Mouse (Mus musculus): ENCODE data around the gene Cep104. TPM values are rescaled to one million over a fixed set of nuclear protein-coding genes. Genes with fewer than 3 reads are reported as not detected.
A peak's percentile ranks its signal among the peaks of the same experiment; 100 is the strongest.

The Cep104 gene
- polyA plus RNA-seq, 1 experiment from 2014 or later = 14.1 TPM

- peak; percentile 78 for ATAC-seq (ENCODE audit: insufficient read depth, low FRiP score, low read depth)
- Histone ChIP-seq H3K9me3 (no peaks in the 10 kb centered on the region), H3K4me2 (peak overlapping the region; percentile 77), H3K9ac (no peak overlapping the region), H3K36me3 (peaks cover 16% of the 10 kb centered on the region), H3K27me3 (replicated peaks) (no peaks in the 10 kb centered on the region), H3K27ac (peak overlapping the region; percentile 75), H3K4me3 (replicated peaks) (peak overlapping the region; percentile 49; the same call in 1 of the 2 replicates), H3K4me1 (peaks cover 37% of the 10 kb centered on the region)
- WGBS = 10% methylated on average over 8 of the region's 8 CpGs
Observed at GRCm38 (mm10) chr4:154023754-154024601, 49.0 kb downstream of the Cep104 start.

GRCm38 (mm10) chr4:154024729-154025521, 49.9 kb downstream of the Cep104 start:
- H3K4me2 ChIP-seq = peak overlapping the region; percentile 77
- H3K9me3 ChIP-seq = no peaks in the 10 kb centered on the region
- no peak for ATAC-seq (ENCODE audit: insufficient read depth, low FRiP score, low read depth)
- peak overlapping the region; percentile 23 for H3K9ac ChIP-seq
- H3K4me1 ChIP-seq = peaks cover 37% of the 10 kb centered on the region
- H3K4me3 ChIP-seq (replicated peaks) = peak overlapping the region; percentile 49
- H3K27me3 ChIP-seq (replicated peaks) = no peaks in the 10 kb centered on the region
- H3K36me3 ChIP-seq = peaks cover 10% of the 10 kb centered on the region; the same call in 1 of the 2 replicates
- peak overlapping the region; percentile 75 for H3K27ac ChIP-seq
- 33% methylated on average over 17 of the region's 17 CpGs for WGBS

- Histone ChIP-seq H3K9ac (peak within 1 kb of the TSS; percentile 23), H3K27me3 (replicated peaks) (no peaks in the 10 kb centered on the region), H3K4me2 (peak within 1 kb of the TSS; percentile 77), H3K36me3 (peaks cover 6% of the 10 kb centered on the region; the same call in 1 of the 2 replicates), H3K4me3 (replicated peaks) (peak within 1 kb of the TSS; percentile 49), H3K4me1 (peaks cover 37% of the 10 kb centered on the region), H3K9me3 (no peaks in the 10 kb centered on the region), H3K27ac (peak within 1 kb of the TSS; percentile 75)
- ATAC-seq (ENCODE audit: insufficient read depth, low FRiP score, low read depth) = peak; percentile 80
- 1% methylated on average over 33 of the region's 33 CpGs for WGBS
Observed at GRCm38 (mm10) chr4:154025641-154026440, 50.8 kb downstream of the Cep104 start, which contains the start of gene Smim1. TSS of gene Smim1 (minus strand) at chr4:154026230.

- Histone ChIP-seq H3K27me3 (replicated peaks) (no peaks in the 10 kb centered on the region), H3K9ac (peak overlapping the region; percentile 23; the same call in 1 of the 2 replicates), H3K36me3 (peaks cover 3% of the 10 kb centered on the region; the same call in 1 of the 2 replicates), H3K4me3 (replicated peaks) (peak overlapping the region; percentile 49), H3K4me2 (peak overlapping the region; percentile 77), H3K9me3 (no peaks in the 10 kb centered on the region), H3K27ac (no peak overlapping the region), H3K4me1 (peaks cover 37% of the 10 kb centered on the region)
- no peak for ATAC-seq (ENCODE audit: insufficient read depth, low FRiP score, low read depth)
- 22% methylated on average over 2 of the region's 2 CpGs for WGBS
Observed at GRCm38 (mm10) chr4:154026441-154026761, 51.4 kb downstream of the Cep104 start.

- 78% methylated on average over 7 of the region's 7 CpGs for WGBS
Observed at GRCm38 (mm10) chr4:154028066-154028465, 53.1 kb downstream of the Cep104 start.

GRCm38 (mm10) chr4:154028646-154029045, 53.7 kb downstream of the Cep104 start:
- H3K4me2 ChIP-seq = no peak overlapping the region

More at GRCm38 (mm10) chr4:154028066-154028465, 53.1 kb downstream of the Cep104 start:
- H3K4me3 ChIP-seq (replicated peaks) = no peak overlapping the region
- no peaks in the 10 kb centered on the region for H3K36me3 ChIP-seq
- H3K4me1 ChIP-seq = peaks cover 31% of the 10 kb centered on the region
- no peak overlapping the region for H3K4me2 ChIP-seq
- H3K27ac ChIP-seq = no peak overlapping the region
- no peak for ATAC-seq (ENCODE audit: insufficient read depth, low FRiP score, low read depth)
- H3K27me3 ChIP-seq (replicated peaks) = no peaks in the 10 kb centered on the region
- no peak overlapping the region for H3K9ac ChIP-seq
- H3K9me3 ChIP-seq = no peaks in the 10 kb centered on the region

GRCm38 (mm10) chr4:154037123-154037522, 62.1 kb downstream of the Cep104 start:
- Histone ChIP-seq H3K27me3 (replicated peaks) (no peaks in the 10 kb centered on the region; the same call in 1 of the 2 replicates), H3K36me3 (no peaks in the 10 kb centered on the region), H3K27ac (no peak overlapping the region), H3K4me1 (no peaks in the 10 kb centered on the region), H3K9ac (no peak overlapping the region), H3K4me3 (replicated peaks) (no peak overlapping the region), H3K4me2 (no peak overlapping the region), H3K9me3 (no peaks in the 10 kb centered on the region)
- ATAC-seq (ENCODE audit: insufficient read depth, low FRiP score, low read depth) = no peak
- WGBS = 47% methylated on average over 3 of the region's 3 CpGs

More at GRCm38 (mm10) chr4:154028646-154029045, 53.7 kb downstream of the Cep104 start:
- Histone ChIP-seq H3K4me1 (peaks cover 26% of the 10 kb centered on the region), H3K9me3 (no peaks in the 10 kb centered on the region), H3K27me3 (replicated peaks) (no peaks in the 10 kb centered on the region), H3K27ac (no peak overlapping the region), H3K9ac (no peak overlapping the region), H3K36me3 (no peaks in the 10 kb centered on the region), H3K4me3 (replicated peaks) (no peak overlapping the region)
- no peak for ATAC-seq (ENCODE audit: insufficient read depth, low FRiP score, low read depth)

GRCm38 (mm10) chr4:154042577-154042976, 67.6 kb downstream of the Cep104 start, which contains the start of gene Ccdc27:
TSS of gene Ccdc27 (minus strand) at chr4:154042677.
- Histone ChIP-seq H3K4me3 (replicated peaks) (no peak within 1 kb of the TSS), H3K36me3 (no peaks in the 10 kb centered on the region), H3K9me3 (no peaks in the 10 kb centered on the region), H3K9ac (no peak within 1 kb of the TSS), H3K4me1 (no peaks in the 10 kb centered on the region), H3K27me3 (replicated peaks) (no peaks in the 10 kb centered on the region), H3K4me2 (no peak within 1 kb of the TSS), H3K27ac (no peak within 1 kb of the TSS)
- no peak for ATAC-seq (ENCODE audit: insufficient read depth, low FRiP score, low read depth)
- WGBS = 84% methylated on average over 9 of the region's 9 CpGs

- 68% methylated on average over 5 of the region's 5 CpGs for WGBS
Observed at GRCm38 (mm10) chr4:154045837-154046236, 70.8 kb downstream of the Cep104 start.

GRCm38 (mm10) chr4:154051401-154051800, 76.4 kb downstream of the Cep104 start:
- WGBS = 89% methylated on average over 3 of the region's 3 CpGs
- H3K36me3 ChIP-seq = no peaks in the 10 kb centered on the region
- no peak for ATAC-seq (ENCODE audit: insufficient read depth, low FRiP score, low read depth)
- H3K4me1 ChIP-seq = no peaks in the 10 kb centered on the region
- no peaks in the 10 kb centered on the region for H3K27me3 ChIP-seq (replicated peaks)
- no peak overlapping the region for H3K9ac ChIP-seq
- no peak overlapping the region for H3K4me2 ChIP-seq
- no peaks in the 10 kb centered on the region for H3K9me3 ChIP-seq
- no peak overlapping the region for H3K27ac ChIP-seq
- H3K4me3 ChIP-seq (replicated peaks) = no peak overlapping the region

More at GRCm38 (mm10) chr4:154045837-154046236, 70.8 kb downstream of the Cep104 start:
- no peak for ATAC-seq (ENCODE audit: insufficient read depth, low FRiP score, low read depth)
- Histone ChIP-seq H3K4me3 (replicated peaks) (no peak overlapping the region), H3K9ac (no peak overlapping the region), H3K9me3 (no peaks in the 10 kb centered on the region), H3K36me3 (no peaks in the 10 kb centered on the region), H3K4me1 (no peaks in the 10 kb centered on the region), H3K27me3 (replicated peaks) (no peaks in the 10 kb centered on the region), H3K4me2 (no peak overlapping the region), H3K27ac (no peak overlapping the region)

GRCm38 (mm10) chr4:154053065-154053464, 78.1 kb downstream of the Cep104 start:
- ATAC-seq (ENCODE audit: insufficient read depth, low FRiP score, low read depth) = no peak
- H3K27ac ChIP-seq = no peak overlapping the region
- no peak overlapping the region for H3K9ac ChIP-seq
- H3K4me1 ChIP-seq = no peaks in the 10 kb centered on the region
- no peak overlapping the region for H3K4me3 ChIP-seq (replicated peaks)
- 57% methylated on average over 4 of the region's 4 CpGs for WGBS
- H3K27me3 ChIP-seq (replicated peaks) = no peaks in the 10 kb centered on the region
- H3K4me2 ChIP-seq = no peak overlapping the region
- H3K9me3 ChIP-seq = no peaks in the 10 kb centered on the region
- no peaks in the 10 kb centered on the region for H3K36me3 ChIP-seq

Measured in stomach, embryonic 15.5 days (tissue).